Mouse (Mus musculus) adrenal gland, postnatal 36 days (tissue): ENCODE measurements around the gene Gm20388. TPM values are rescaled to one million over a fixed set of nuclear protein-coding genes. Genes with fewer than 3 reads are reported as not detected.
"Not testable (repeated sequence)": the region's sequence is repeated elsewhere in the genome, so short reads cannot be mapped to it uniquely, and the experiment has no call there.

ENCODE experiments used
- DNase-seq, 2 experiments: peaks; one replicate each; pipeline ENCODE4 v3.0.0; 2021; ENCODE audit warnings: mixed read lengths in 1 of 2
- total RNA-seq, 2 experiments: library from RNA; stranded (reverse); gene quantifications; 2 replicates each; pipeline ENCODE4 v1.2.3; 2021

Gm20388 gene
- total RNA-seq, 2 experiments from 2014 or later, result 2.4 to 7.4 TPM

DNA sequence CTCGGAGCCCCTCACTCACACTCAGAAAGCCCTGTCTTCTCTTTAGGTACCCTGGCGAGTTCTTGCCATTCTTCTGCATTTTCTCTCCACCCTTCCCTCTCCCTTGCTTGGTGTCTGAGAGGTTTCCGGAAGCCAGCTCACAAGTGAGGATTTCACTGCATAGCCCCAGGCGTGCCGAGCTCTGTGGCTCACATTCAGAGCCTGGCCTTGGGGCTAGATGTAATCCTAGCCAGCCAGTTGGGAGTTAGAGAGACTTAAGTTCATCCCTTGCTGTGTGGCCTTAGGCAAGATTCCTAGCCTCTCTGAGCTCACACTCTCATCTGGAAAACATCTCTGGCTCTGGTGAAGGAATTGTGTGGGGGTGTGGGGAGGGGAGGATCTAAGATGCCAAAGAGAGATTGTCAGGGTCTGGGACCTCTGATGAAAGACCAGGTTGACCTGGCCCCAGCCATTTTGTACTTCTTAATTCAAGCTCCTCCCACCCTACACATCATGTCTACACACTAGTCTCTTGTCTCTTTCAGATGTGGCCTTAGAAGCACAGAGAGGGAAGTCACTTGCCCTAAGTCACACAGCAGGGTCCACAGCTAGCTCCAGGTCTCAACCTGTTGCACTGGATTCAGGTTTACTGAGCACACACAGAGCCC is 426.4 kb downstream of the Gm20388 start:
- DNase-seq, result no peak

DNA sequence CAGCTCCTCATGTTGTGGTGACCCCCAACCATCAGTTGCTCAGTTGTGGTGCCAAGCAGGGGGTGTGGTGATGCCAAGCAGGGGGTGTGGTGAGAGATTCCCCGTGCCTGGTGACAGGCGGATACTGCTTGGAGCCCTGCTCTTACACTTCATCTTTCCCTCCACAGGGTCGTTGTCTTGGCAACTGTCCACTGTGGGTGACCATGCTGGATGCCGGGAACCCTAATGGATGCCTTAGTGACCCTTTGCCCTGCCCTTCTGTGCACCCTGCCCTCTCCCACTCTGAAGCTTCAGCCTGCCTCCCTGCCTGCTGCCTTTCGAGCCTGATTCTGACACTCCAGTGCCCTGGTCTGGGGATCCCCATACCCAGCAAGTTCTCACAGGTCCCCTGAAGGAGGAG is 427.0 kb downstream of the Gm20388 start:
- DNase-seq, result no peak

GRCm38 (mm10) chr8:120338678-120339077 is 428.0 kb downstream of the Gm20388 start:
- peak; percentile 59 to 72 for DNase-seq

DNA sequence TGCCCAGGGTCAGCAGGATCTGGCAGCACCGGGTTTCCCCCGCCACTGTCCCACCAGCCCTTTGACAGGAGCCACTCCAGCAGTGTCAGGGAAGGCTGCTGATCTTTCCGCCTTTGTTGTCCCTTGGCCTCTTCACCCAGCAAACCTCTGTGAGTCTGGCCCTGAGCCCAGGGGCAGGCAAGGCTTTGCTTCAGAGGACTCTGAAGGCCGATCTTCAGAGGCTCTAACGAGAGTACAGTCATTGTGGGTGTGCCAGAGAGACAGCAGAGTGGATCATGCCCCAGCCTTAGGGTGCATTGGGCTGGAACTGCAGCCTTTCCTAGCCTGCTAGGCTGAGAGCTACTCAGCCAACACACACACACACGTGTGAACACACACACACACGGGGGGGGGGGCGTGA is 429.1 kb downstream of the Gm20388 start:
- peak; percentile 91 to 92 for DNase-seq

DNA sequence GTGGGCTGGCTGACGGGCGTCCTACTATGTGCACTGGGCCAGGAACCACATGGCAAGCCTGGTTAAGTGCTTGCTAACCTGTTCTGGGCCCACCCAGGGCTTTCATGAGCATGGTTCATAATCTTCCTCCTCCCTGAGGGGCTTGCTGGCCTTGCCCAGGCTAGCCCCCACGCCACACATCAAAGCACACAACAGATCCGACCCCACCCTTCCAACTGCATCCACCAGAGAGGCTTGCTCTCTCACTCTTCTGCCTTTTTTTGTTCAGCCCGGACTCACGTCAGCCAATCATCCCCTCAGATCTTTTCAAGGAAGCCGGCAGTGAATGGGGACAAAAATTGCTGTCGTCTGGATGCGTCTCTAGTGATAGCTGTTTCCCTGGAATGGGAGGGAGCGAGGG is 430.5 kb downstream of the Gm20388 start:
- DNase-seq, result no peak

DNA sequence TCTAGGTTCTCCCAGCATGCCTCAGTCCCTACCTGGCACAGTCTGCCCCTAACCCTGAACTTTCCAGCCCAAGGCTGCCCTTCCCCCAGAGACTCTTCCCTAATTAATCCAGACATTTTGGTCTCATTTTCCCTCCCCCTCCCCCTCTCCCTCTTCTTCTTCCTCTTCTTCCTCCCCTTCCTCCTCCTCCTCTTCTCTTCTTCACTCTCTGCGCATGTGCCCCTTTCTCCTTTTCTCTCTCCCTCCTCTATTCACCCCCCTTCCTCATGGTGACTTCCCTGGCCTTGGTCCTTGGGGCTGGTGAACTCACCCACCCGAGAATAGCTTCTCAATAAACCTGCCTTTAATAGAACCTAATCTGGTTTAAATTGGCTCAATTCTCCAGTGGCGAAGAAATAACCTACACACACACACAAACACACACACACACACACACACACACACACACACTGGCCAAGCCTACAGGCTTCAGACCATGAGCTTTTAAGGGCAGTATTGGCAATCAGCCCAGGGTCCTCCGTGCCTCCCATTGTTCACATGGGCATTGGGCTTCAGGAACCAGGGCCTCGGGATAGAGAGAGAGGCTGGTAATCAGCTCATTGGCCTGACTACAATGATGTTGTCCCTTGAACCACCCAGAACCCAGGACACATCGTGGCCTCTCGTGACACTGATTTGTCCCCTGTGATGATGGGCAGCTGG is 432.4 kb downstream of the Gm20388 start:
- DNase-seq, result no peak

DNA sequence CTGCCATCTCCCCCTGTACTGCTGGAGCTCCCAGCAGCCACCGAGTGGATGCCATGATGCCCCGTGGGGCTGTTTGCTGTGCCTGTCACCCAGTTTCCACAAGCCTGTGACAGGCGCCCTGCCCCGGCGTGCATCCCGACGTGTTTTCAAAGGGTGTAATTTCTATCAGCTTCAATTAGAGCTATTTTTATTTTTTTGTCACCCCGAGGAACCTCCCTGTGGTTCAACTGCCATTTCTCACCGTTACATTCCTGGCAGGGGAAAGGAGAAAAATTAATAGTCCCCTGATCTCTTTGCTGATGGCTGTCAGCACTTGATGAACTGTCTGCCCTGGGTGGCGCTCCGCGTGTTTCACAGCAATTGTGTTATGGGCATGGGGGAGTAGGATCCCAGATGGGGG is 432.9 kb downstream of the Gm20388 start:
- no peak for DNase-seq

- no peak for DNase-seq
Observed at GRCm38 (mm10) chr8:120344166-120344565, 433.5 kb downstream of the Gm20388 start.

DNA sequence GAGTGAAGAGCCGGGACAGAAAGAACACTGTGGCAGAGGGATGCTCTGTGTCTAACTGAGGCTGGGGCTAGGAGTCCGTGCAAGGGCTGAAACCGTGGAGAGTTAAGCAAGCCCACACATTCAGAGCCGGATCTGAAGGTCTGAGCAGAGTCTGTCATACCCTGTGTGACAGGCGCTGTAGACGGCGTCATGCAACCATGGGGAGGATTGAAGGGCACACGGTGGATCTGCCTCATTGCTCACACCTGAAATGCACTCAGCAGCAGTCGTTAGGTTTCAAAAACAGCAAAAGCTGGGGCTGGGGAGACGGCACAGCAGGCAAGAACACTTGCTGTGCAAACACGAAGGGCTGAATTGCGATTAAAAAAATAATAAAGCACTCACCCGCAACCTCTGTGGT is 433.9 kb downstream of the Gm20388 start:
- DNase-seq, result no peak

DNA sequence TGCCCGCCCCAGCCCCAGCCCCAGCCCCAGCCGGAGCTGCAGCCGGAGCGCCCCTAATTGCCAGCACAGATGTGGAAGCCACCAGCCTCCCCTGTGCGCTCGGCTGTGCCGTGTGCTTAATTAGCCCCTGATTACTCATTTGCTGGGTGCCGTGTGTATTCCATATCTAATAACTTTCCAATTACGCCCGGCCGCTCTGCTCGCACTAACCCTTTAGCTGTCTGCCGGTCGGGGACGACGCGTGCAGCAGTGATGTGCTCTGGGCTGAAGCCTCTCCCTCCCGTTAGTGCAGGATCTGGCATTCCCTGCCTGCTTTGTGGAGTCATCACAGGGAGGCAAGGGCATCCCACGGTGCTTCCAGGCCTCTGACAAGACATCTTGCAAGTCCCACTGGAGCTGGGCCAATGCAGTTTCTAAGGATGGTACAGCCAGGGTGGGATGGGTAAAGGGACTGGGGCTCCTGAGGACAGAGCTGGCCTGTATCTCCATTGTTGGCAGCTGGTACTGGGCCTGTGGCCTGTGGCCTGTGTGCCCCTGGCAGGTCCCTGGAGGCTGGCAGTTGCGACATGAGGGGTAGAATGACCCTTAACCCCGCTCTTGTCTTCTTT is 437.2 kb downstream of the Gm20388 start:
- peak in 1 of 2 experiments; percentile 58 for DNase-seq

- no peak for DNase-seq
Observed at GRCm38 (mm10) chr8:120348922-120349321, 438.3 kb downstream of the Gm20388 start.

DNA sequence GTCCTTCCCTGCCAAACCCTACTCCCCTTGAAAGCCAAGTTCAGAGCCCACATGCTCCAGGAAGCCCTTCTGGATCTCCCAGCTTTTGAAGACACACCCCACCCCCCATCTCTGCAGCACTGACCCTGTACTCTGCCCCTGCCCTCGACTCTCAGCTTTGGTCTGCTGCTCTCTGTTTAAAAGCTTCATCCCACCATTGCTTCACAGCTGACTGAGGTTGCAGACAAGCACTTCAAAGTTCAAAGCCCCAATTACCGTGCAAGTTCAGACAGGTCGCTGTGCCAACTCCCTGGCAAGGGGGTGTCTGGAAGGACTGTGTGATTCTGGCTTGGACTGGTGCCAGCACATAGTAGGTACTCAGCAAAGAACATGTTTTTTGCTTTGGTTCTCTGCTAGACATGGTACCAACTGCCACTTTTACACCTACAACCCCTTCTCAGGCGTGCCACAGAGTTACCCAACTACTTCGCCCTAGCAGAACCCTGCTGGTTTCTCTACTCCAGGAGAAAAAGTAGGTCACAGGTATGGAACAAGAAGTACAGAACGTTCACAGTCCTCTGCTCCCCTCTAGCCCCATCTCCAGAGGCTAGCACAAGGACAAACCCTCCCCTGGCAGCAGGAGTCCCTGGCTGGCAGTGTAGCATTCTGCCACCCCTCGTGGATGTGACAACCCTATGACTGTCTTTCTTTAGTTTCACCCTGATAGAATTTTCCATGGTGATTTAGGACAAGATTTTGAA is 440.9 kb downstream of the Gm20388 start:
- DNase-seq, result no peak

GRCm38 (mm10) chr8:120352096-120352495 is 441.5 kb downstream of the Gm20388 start:
- no peak for DNase-seq

GRCm38 (mm10) chr8:120356067-120356466 is 445.4 kb downstream of the Gm20388 start:
- DNase-seq, result no peak

GRCm38 (mm10) chr8:120357504-120357903 is 446.9 kb downstream of the Gm20388 start:
- no peak for DNase-seq

DNA sequence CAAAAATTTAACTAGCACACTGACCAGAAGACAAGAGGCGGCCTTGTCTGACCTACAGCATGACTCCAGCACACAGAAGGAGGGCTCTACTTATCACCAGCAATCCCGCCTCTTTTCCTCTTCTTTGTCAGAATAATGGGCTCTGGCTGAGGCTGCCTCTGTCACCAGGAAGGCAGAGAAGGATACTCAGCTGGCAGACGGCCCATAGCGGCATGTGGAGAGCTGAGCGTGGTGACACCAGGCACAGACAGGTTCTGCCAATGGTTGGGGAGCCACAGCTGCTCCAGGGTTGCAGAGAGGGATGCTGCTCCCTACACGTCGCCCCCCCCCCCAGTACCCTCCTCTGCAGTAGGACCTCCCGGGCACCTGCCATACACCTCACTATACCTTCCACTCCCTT is 450.7 kb downstream of the Gm20388 start:
- DNase-seq, result peak; percentile 75 to 81

- DNase-seq, result peak; percentile 71 to 82
Observed at GRCm38 (mm10) chr8:120363552-120364071, 453.0 kb downstream of the Gm20388 start.

DNA sequence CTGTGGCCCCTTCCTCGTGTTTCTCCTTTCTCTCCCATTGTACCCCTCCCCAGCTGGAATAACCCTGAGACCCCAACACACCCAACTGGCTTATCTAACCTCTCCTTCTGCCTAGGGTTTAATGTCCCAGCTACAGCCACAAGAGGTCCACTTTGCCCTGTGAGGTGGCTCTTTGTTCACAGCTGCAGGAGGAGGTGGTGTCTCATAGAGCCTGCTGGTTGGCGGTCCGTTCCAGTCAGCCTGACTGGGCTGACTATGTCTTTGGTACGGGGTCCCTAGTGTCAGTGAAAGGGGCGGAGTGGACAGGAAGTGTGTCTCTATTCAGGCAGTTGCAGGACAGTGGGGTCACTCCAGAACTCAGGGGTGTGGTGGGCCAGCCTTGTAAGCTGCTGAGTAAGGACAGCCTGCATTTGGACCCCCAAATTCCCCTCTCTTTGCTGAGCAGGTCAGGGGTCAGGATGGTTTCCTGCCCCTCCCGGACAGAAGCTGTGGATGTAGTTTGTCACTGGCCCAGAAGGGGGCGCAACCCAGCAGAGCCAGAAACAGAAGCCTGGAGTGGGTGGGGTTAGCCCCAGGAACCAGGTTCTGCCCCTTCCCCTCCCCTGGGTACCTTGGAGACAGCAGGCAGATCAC is 453.6 kb downstream of the Gm20388 start:
- peak; percentile 53 to 61 for DNase-seq

DNA sequence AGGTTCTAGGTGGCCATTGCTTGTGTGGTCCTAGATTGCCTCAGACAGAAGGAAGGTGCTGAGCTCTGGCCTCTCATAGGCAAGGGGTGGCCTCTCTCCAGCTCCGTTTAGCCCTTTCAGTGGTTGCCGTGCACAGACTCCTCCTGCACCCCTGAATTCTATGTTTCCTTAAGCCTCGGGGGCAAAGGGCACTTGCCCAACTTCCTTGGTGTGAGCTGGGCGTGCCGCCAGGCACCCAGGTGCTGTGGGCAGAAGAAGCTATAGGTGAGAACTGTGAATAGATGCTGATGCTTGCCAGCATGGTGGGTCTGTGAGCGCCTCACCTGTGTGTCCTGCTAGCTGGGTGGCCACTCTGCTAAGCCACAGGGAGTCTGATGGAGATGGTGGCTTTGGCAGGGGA is 456.2 kb downstream of the Gm20388 start:
- DNase-seq, result no peak

DNA sequence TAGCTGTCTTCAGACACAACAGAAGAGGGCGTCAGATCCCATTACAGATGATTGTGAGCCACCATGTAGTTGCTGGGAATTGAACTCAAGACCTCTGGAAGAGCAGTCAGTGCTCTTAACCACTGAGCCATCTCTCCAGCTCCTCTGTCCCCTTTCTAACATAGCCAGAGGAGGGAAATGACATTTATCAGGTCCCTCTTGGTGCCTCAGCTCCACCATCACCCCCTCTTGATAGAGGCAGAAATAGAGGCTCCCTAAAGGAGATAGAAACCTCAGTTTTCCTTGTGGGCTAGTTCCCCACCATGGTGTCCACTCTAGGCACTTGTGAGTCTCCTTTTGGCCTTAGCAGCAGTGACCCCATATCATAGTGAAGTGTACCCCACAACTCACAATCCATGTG is 457.6 kb downstream of the Gm20388 start:
- not testable (repeated sequence) for DNase-seq

GRCm38 (mm10) chr8:120368814-120369649 is 458.4 kb downstream of the Gm20388 start:
- peak; percentile 95 to 97 for DNase-seq
